Mouse (Mus musculus): ENCODE measurements at regions not wholly inside any gene's neighbourhood (a gene's known extent, or its start where the extent isn't known, plus 50 kb on each side); places are given as distances from the start of the nearest gene placed in this dataset.

DNA sequence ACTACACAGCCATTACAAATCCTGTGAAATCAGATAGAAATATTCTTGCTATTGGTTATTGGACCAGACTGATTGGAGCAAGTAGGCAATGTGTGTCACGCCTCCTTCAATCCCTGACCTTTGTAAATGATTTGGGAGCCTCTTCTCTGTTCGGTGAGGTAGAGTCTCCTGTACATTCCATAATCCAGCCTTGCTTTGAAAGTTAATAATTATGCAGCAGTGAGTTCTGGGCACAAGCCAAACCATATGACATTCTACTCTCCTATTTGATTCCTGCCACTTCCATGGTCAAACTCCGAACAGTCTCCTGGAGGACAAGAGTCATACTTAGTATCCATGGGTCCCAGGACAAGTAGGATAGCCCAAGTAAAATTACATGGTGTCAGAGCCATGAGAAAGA, 158.4 kb upstream of the Cpeb2 start:
- Histone ChIP-seq H3K9ac (no peak overlapping the region), H3K36me3 (no peaks in the 10 kb centered on the region), H3K27me3 (no peaks in the 10 kb centered on the region), H3K4me3 (no peak overlapping the region), H3K4me1 (replicated peaks) (no peaks in the 10 kb centered on the region), H3K9me3 (no peaks in the 10 kb centered on the region), H3K27ac (replicated peaks) (no peak overlapping the region), H3K4me2 (no peak overlapping the region)
- 90% methylated on average over 3 of the region's 3 CpGs for WGBS
- ATAC-seq (ENCODE audit: low FRiP score, low read depth) = no peak

DNA sequence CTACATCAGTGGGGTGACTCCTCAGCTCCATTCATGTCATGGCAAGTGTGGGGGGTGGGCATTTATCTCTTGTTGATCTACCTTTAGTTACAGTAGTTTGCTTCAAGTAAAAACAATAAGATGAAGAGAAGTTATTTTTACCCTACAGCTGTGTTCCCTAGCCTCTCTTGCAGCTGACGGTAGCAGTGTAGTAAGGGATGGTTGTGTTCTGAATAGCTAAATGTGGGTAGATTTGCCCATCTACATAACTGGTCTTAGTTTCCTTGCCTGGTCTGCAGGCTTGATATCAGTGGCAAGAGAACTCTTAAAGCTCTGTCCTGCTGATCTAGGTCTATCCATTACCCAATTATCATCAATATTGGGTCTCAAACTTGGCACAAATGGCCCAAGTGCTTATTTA, 152.7 kb upstream of the Cpeb2 start:
- Histone ChIP-seq H3K27ac (replicated peaks) (no peak overlapping the region), H3K9me3 (no peaks in the 10 kb centered on the region), H3K4me3 (no peak overlapping the region), H3K9ac (no peak overlapping the region), H3K36me3 (no peaks in the 10 kb centered on the region), H3K4me1 (replicated peaks) (no peaks in the 10 kb centered on the region), H3K4me2 (no peak overlapping the region), H3K27me3 (no peaks in the 10 kb centered on the region)
- 96% methylated on average over 1 of the region's 1 CpGs for WGBS
- ATAC-seq (ENCODE audit: low FRiP score, low read depth) = no peak

DNA sequence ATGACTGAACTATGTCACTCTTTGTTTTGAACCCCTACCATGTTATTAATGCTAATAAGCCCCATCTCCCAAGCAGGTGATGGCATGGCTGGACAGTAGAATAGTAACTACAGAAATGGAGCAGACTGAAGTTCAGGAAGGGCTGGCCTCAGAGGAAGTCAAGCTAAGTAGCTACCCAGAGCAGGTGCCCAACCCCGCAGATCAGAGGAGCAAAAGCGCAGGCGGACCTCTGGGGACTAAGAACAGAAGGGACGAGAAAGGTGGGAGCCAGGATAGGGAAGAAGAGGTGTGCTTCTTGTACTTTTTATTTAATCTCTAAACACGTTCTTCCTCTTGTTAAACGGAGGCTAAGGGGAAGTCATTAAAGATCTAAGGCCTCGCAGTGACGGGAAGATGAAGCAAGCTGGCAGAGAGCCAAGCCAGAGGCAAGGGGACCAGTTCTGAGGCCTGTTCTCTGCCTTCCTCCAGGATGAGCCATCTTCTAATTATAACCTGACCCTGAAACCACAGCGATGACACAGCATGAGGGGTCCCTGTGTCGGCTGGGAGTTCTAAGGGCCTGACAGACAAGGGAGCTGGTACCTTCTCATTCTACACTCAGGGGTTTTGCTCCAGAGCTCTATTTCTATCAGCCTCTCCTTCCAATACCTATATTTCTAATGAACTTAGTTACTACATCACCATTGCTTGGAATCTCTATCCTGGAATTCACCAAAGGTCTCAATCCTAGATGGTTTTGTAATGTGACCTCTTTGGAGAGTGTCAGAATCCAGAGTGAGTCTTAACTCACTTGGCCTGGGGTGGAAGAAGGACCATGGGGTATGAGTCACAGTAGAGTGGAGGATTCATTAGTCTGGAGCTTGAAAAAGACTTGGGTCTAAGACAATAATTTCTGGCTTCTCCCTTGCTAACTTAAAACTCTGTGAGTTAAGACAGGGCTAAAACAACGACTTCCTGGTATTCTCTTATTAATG, 151.1 kb upstream of the Cpeb2 start:
- no peak overlapping the region for H3K9ac ChIP-seq
- no peak overlapping the region for H3K4me3 ChIP-seq
- no peaks in the 10 kb centered on the region for H3K36me3 ChIP-seq
- no peak for ATAC-seq (ENCODE audit: low FRiP score, low read depth)
- no peaks in the 10 kb centered on the region for H3K4me1 ChIP-seq (replicated peaks)
- H3K27ac ChIP-seq (replicated peaks) = no peak overlapping the region
- WGBS = 73% methylated on average over 11 of the region's 11 CpGs
- H3K4me2 ChIP-seq = no peak overlapping the region
- H3K27me3 ChIP-seq = no peaks in the 10 kb centered on the region
- no peaks in the 10 kb centered on the region for H3K9me3 ChIP-seq

DNA sequence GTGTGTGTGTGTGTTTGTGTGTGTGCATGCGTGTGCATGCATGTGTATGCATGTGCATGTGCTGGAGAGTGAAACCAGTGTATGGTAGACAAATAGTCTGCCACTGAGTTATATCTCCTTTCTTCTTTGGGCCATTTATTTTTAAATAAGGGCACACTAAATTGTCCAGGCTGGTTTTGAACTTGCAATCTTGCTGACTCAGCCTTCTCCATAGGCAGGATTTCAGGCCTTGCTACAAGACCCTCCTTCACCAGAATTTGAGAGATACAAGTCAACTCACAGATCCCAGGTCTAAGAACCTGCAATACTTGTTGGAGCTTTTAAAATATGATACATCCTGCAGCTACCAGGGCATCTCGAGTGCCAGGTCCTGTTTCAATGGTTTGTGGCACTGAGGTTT, 145.9 kb upstream of the Cpeb2 start:
- Histone ChIP-seq H3K27ac (replicated peaks) (no peak overlapping the region), H3K4me2 (no peak overlapping the region), H3K36me3 (no peaks in the 10 kb centered on the region), H3K4me3 (no peak overlapping the region), H3K9ac (no peak overlapping the region), H3K4me1 (replicated peaks) (peaks cover 17% of the 10 kb centered on the region), H3K27me3 (no peaks in the 10 kb centered on the region), H3K9me3 (no peaks in the 10 kb centered on the region)
- no peak for ATAC-seq (ENCODE audit: low FRiP score, low read depth)
- WGBS = 89% methylated on average over 2 of the region's 2 CpGs

DNA sequence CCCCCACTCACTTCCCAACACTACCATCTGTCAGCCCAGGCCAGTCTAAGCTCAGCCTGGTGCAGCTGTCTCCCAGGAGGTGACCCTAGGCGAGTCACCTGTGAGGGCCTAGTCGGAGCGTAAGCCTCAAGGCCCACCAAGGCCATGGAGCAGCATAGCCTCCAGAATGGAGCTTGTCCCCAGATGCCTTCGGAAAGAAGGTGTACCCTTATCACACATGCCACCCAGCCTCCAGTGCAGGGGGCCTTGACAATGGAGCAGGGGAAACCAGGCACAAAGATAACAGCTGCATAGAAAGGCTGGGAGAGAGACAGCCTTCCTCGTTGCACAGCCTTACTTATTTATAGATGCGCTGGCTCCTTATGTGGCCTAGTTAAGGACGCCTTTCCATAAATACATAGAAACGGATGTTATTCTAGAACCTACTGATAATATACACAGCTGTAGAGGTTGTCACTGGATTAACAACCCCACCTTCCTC, 145.0 kb upstream of the Cpeb2 start:
- Histone ChIP-seq H3K9ac (no peak overlapping the region), H3K4me1 (replicated peaks) (peaks cover 17% of the 10 kb centered on the region), H3K27ac (replicated peaks) (peak overlapping the region; percentile 27), H3K9me3 (no peaks in the 10 kb centered on the region), H3K36me3 (no peaks in the 10 kb centered on the region), H3K4me3 (no peak overlapping the region), H3K27me3 (no peaks in the 10 kb centered on the region), H3K4me2 (no peak overlapping the region)
- 61% methylated on average over 8 of the region's 8 CpGs for WGBS
- ATAC-seq (ENCODE audit: low FRiP score, low read depth) = peak; percentile 85; the same call in 1 of the 2 replicates

DNA sequence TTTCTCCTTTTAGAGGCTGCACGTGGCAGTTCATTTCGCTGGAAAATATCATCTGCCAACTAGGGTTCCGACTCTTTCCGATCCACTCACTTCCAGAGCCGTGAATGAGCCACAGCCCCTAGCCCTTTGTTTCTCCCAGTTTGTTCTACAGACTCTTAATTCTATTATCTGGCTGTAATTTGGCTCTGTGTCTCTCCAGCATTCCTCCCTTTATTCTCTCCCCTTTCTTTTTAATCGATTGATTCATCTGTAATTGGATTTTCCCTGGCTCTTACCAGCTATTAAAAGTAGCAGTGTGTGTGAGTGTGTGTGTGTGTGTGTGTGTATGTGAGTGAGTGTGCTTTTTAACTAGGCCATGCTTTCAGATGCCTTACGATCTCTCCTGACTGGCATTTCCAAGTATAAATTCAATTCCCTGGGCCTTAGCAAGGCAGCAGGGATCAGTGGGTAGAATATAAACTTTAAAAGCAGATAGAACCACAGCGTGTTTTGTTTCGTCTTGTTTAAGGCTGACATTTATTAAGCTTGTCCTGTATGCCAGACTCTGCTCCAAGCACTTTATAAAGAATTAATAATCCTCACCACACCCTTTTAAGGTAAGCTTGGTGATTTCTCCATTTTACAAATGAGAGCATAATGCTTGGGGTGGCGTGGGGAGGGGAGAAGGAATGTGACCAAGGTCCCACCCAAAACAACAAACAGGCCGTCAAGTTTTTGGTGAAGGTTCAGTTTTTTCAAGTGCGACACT, 144.1 kb upstream of the Cpeb2 start:
- Histone ChIP-seq H3K9ac (no peak overlapping the region), H3K9me3 (no peaks in the 10 kb centered on the region), H3K27ac (replicated peaks) (peak overlapping the region; percentile 51; the same call in 1 of the 2 replicates), H3K36me3 (no peaks in the 10 kb centered on the region), H3K4me3 (no peak overlapping the region), H3K27me3 (no peaks in the 10 kb centered on the region), H3K4me2 (no peak overlapping the region), H3K4me1 (replicated peaks) (peaks cover 17% of the 10 kb centered on the region)
- ATAC-seq (ENCODE audit: low FRiP score, low read depth) = peak; percentile 72
- 50% methylated on average over 12 of the region's 12 CpGs for WGBS

DNA sequence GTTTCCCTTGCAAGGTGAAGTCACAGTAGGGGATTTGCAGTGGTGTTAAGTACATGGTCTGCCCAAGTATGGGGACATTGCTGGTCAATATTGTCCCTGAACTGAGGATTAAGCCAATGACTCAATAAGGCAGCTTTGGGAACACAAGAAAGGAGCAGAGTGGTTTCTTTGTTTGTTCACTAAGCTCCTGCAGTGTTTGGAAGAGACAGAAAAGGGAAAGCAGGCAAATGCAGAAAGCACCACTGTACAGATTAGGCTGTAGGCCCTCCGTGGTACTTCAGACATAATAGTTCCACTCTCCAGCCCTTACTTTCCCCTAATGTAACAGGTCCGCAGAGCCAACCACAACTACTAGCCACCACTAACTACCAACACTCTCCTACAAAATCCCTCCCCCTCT, 143.5 kb upstream of the Cpeb2 start:
- H3K27me3 ChIP-seq = no peaks in the 10 kb centered on the region
- H3K9ac ChIP-seq = no peak overlapping the region
- 62% methylated on average over 2 of the region's 2 CpGs for WGBS
- no peaks in the 10 kb centered on the region for H3K36me3 ChIP-seq
- H3K9me3 ChIP-seq = no peaks in the 10 kb centered on the region
- no peak overlapping the region for H3K4me2 ChIP-seq
- H3K4me3 ChIP-seq = no peak overlapping the region
- H3K27ac ChIP-seq (replicated peaks) = no peak overlapping the region
- peaks cover 23% of the 10 kb centered on the region for H3K4me1 ChIP-seq (replicated peaks)
- ATAC-seq (ENCODE audit: low FRiP score, low read depth) = no peak

DNA sequence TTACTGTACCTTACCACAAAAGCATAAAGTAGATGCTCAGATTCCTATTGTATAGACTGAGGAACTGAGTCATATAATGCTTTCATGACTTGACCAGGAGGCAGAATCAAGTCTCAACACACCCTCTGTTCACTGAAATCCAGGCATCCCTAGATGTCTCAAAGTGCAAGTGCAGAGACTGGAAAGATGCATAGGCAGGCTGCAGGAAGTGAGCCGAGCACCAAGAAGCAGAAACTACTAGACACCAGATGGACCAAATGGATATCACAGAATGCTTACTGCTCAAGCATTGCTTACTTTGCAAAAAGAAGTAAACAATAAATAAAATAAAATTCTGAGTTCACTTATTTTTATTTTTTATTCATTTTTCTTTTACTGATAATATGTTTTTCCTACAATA, 143.0 kb upstream of the Cpeb2 start:
- no peak overlapping the region for H3K9ac ChIP-seq
- H3K4me2 ChIP-seq = no peak overlapping the region
- no peaks in the 10 kb centered on the region for H3K36me3 ChIP-seq
- no peaks in the 10 kb centered on the region for H3K9me3 ChIP-seq
- H3K27ac ChIP-seq (replicated peaks) = no peak overlapping the region
- no peaks in the 10 kb centered on the region for H3K27me3 ChIP-seq
- no peak for ATAC-seq (ENCODE audit: low FRiP score, low read depth)
- WGBS = 80% methylated on average over 1 of the region's 1 CpGs
- H3K4me1 ChIP-seq (replicated peaks) = peaks cover 27% of the 10 kb centered on the region
- no peak overlapping the region for H3K4me3 ChIP-seq

DNA sequence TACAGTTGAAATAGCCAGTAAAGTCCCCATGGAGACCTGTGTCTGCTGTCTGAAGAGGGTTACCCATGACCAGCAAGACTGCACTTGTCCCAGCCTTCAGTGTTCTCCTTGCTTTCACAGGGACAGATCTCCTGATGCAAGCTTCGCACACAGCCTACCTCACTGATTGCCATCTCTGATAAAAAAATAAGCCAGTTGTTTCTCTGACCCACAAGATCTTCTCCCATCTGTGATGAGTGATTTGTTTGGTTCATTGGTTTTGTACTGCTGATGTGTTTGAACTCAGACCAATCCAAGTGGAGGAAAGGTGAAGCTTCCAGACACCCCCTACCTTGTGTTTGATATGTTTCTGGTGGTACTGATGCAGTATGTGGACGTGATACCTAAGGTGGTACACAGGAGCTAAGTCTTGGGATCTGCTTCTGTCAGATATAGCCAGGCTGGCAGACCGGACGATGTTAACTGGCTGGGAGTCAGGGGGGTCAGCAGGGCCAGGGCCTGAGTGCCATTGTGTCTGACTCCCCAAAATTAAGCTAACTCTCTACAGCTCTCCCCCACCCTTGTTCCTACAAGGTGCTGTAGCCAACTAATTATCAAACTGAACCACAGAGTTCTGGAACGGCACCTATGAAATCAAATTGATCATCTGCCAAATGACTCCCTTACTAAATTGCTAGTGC, 139.2 kb upstream of the Cpeb2 start:
- no peaks in the 10 kb centered on the region for H3K27me3 ChIP-seq
- 73% methylated on average over 5 of the region's 5 CpGs for WGBS

DNA sequence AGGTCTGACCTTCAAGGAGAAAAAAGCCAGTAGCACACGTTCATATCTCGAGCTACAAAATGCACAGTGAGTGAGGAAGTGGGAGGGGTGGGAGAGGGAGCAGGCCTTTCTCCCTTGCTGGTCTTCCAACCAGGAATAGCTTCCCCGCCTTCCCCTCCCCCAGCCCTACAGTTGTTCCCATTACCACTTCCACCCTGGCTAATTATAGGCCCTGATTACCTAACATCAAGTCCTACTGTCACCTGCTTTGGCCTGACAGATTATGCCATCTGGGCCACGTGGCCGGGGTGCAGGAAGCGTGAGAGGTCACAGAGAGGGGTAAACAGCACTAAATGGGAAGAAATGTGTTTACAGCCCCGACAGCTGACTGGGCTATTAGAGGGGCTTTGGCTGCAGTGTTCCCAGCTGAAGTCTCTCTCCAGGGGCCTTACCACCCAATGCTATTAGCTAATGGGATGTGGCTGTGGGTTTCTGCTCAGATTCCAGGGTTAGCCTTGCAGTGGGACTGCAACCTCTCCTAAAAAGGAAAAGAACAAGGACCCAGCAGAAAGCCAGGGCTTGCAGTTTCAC, 138.6 kb upstream of the Cpeb2 start:
- 21% methylated on average over 7 of the region's 7 CpGs for WGBS
- H3K27ac ChIP-seq (replicated peaks) = peak overlapping the region; percentile 14; the same call in 1 of the 2 replicates

More for the DNA sequence above, 139.2 kb upstream of the Cpeb2 start:
- Histone ChIP-seq H3K4me2 (no peak overlapping the region), H3K9ac (no peak overlapping the region), H3K27ac (replicated peaks) (no peak overlapping the region), H3K9me3 (no peaks in the 10 kb centered on the region), H3K4me1 (replicated peaks) (peaks cover 17% of the 10 kb centered on the region), H3K36me3 (no peaks in the 10 kb centered on the region), H3K4me3 (no peak overlapping the region)
- ATAC-seq (ENCODE audit: low FRiP score, low read depth) = peak; percentile 51

DNA sequence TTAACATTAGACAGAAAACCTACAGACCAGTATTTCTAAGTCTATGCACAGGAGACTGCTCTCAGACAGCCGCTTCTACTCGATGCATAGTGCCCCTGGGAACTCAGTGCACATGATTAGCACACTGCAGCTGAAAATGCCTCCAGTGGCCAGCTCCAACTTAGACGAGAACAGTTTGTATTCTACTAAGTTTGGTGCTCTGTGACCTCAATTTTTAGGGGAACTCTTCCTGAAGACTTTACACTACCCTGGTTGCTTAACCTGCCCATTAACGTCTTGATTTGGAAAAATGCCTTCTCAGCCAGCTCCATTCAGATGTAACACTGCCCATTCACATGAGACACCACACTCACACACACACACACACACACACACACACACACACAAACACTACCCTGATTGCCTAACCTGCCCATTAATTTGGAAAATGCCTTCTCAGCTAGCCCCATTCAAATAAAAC, 130.9 kb upstream of the Cpeb2 start:
- Histone ChIP-seq H3K4me3 (no peak overlapping the region), H3K36me3 (no peaks in the 10 kb centered on the region), H3K27ac (replicated peaks) (no peak overlapping the region), H3K9ac (no peak overlapping the region), H3K27me3 (no peaks in the 10 kb centered on the region), H3K9me3 (no peaks in the 10 kb centered on the region), H3K4me2 (no peak overlapping the region), H3K4me1 (replicated peaks) (peaks cover 3% of the 10 kb centered on the region; the same call in 1 of the 2 replicates)
- peak; percentile 68 for ATAC-seq (ENCODE audit: low FRiP score, low read depth)
- WGBS = 28% methylated on average over 4 of the region's 4 CpGs

More for the DNA sequence above, 138.6 kb upstream of the Cpeb2 start:
- peaks cover 14% of the 10 kb centered on the region for H3K4me1 ChIP-seq (replicated peaks)
- no peaks in the 10 kb centered on the region for H3K9me3 ChIP-seq
- no peak overlapping the region for H3K9ac ChIP-seq
- no peaks in the 10 kb centered on the region for H3K36me3 ChIP-seq
- no peaks in the 10 kb centered on the region for H3K27me3 ChIP-seq
- H3K4me2 ChIP-seq = no peak overlapping the region
- peak; percentile 71 for ATAC-seq (ENCODE audit: low FRiP score, low read depth)
- H3K4me3 ChIP-seq = no peak overlapping the region
